Mouse (Mus musculus): ENCODE results near the gene Mrc2. TPM values are rescaled to one million over a fixed set of nuclear protein-coding genes. Genes with fewer than 3 reads are reported as not detected.

Mrc2 gene
- polyA plus RNA-seq (2012; rRNA removed): 62.5 and 78.5 TPM in 2 replicates

DNA sequence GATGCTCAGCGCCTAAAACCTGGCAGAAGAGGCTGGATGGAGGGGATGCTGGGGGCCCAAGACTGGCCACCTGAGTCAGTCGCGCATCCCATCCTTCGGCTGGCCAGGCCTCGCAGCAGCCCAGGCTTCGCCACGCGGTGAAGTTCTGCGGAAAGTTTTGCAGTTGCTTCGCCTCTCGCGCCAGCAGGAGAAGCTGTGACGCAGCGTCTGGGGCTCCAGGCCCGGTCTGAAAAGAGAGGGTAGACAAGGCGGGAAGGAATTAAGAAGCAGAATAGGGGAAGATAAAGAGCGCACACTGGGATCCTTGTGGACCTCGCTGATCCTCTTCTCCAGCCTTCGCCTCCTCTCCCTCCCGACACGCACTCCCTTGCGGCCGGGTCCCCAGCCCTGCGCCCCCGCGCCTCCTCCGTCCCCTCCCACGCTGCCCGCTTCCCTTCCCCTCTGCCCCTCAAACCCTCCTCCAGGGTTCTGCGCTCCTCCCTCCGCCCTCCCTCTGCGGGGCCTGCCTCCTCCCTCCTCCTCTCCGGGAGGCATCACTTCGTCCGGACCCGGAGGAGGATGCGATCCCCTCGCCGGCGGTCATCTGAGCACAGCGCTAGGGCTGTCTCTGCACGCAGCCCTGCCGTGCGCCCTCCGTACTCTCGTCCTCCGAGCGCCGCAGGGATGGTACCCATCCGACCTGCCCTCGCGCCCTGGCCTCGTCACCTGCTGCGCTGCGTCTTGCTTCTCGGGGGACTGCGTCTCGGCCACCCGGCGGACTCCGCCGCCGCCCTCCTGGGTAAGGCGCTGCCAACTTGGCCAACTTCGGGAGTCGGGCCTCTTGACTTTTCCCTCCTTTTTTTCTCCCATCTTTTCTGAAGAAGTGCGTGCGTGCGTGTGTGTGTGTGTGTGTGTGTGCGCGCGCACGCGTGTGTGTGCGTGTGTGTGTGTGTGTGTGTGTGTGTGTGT is at the start of gene Mrc2:
Gene Mrc2 (plus strand): TSS at position 520 of the 948 bp plus-strand sequence.

Other genes starting within 250 kb of the Mrc2 start
- not detected in 2 replicates for gene Efcab3, start 229.1 kb upstream of the Mrc2 start, polyA plus RNA-seq (2012; rRNA removed)
- gene Mettl2, start 166.2 kb upstream of the Mrc2 start, polyA plus RNA-seq (2012; rRNA removed): 12.4 and 17.6 TPM in 2 replicates
- gene Gm10842, start 145.8 kb upstream of the Mrc2 start, polyA plus RNA-seq (2012; rRNA removed): not detected in 2 replicates
- gene Tlk2, start 113.8 kb upstream of the Mrc2 start, polyA plus RNA-seq (2012; rRNA removed): 9.9 and 17.2 TPM in 2 replicates
- gene March10, start 164.1 kb downstream of the Mrc2 start, polyA plus RNA-seq (2012; rRNA removed): 0.63 and 0.76 TPM in 2 replicates

Data from ovary, adult 2 months (tissue).